Mouse (Mus musculus) liver, embryonic 14.5 days (tissue): ENCODE data around the gene Vps37d. TPM values are rescaled to one million over a fixed set of nuclear protein-coding genes. Genes with fewer than 3 reads are reported as not detected.

Experiments used
- ATAC-seq: fragments of 200-750 bp; cut with Nextera tagmentation; 2 replicates; pipeline ENCODE4 v1.8.0; 2017; ENCODE audit warnings: moderate number of reproducible peaks, mild to moderate bottlenecking, moderate library complexity; ENCODE audit not compliant: insufficient read depth
- DNase-seq, 3 experiments: peaks; one replicate each; pipeline ENCODE4 v3.0.0-alpha.2; 2012 to 2013; ENCODE audit warnings: low read depth in 3 of 3, low spot score in 3 of 3
- H3K27ac ChIP-seq: fragments of 300-500 bp; sonication (generic); 2 replicates; pipeline ENCODE4 v1.5.1; 2014; ENCODE audit warnings: moderate library complexity, mild to moderate bottlenecking, control low read depth, inconsistent platforms
- H3K27me3 ChIP-seq: fragments of 300-500 bp; sonication (generic); 2 replicates; pipeline ENCODE4 v1.6.1; 2014; ENCODE audit warnings: mild to moderate bottlenecking, low read length, moderate library complexity; ENCODE audit not compliant: control insufficient read depth, insufficient read depth
- H3K36me3 ChIP-seq: fragments of 300-500 bp; sonication (generic); replicated peaks from 2 replicates; pipeline ENCODE4 v1.6.1; 2014; ENCODE audit warnings: low read depth; ENCODE audit not compliant: control insufficient read depth, insufficient read depth
- H3K4me1 ChIP-seq, 2 experiments: fragments of 200-500 bp in 1 of 2; fragments of 300-500 bp in 1 of 2; sonication (generic) in 1 of 2; replicated peaks; 2 replicates each; pipeline ENCODE4 v1.6.1; 2012 to 2014; ENCODE audit warnings: antibody characterized with exemption in 1 of 2, inconsistent platforms in 1 of 2, low read length in 1 of 2; ENCODE audit not compliant: control insufficient read depth in 2 of 2, insufficient read depth in 2 of 2
- H3K4me2 ChIP-seq: fragments of 300-500 bp; sonication (generic); 2 replicates; pipeline ENCODE4 v1.6.1; 2014; ENCODE audit warnings: low read depth, mild to moderate bottlenecking, control low read depth, moderate library complexity
- H3K4me3 ChIP-seq, 2 experiments: fragments of 200-500 bp in 1 of 2; fragments of 300-500 bp in 1 of 2; sonication (generic) in 1 of 2; 2 replicates each; pipeline ENCODE4 v1.5.1; 2012 to 2014; ENCODE audit warnings: low read depth in 2 of 2, low read length in 2 of 2, mild to moderate bottlenecking in 2 of 2, control low read depth in 1 of 2, inconsistent platforms in 1 of 2, moderate library complexity in 1 of 2; ENCODE audit not compliant: insufficient read depth in 1 of 2
- H3K9ac ChIP-seq: fragments of 300-500 bp; sonication (generic); replicated peaks from 2 replicates; pipeline ENCODE4 v1.6.1; 2014; ENCODE audit warnings: mild to moderate bottlenecking, control low read depth, moderate library complexity
- H3K9me3 ChIP-seq: fragments of 300-500 bp; sonication (generic); 2 replicates; pipeline ENCODE4 v1.6.1; 2016; ENCODE audit warnings: low read length, mixed read lengths; ENCODE audit not compliant: control insufficient read depth
- CTCF ChIP-seq: IDR thresholded peaks from 2 replicates; pipeline ENCODE4 v1.5.1; 2016; ENCODE audit warnings: antibody characterized with exemption, low read depth, control low read depth
- EP300 ChIP-seq: IDR thresholded peaks from 2 replicates; pipeline ENCODE4 v1.6.1; 2016; ENCODE audit warnings: antibody characterized with exemption, low read depth
- WGBS: fragments of 180-500 bp; shearing (Covaris S2); extraction: QIAGEN DNeasy Blood & Tissue Kit; methylation state at CpG from one replicate; pipeline ENCODE4 v1.1.7; 2014; ENCODE audit not compliant: insufficient replicate concordance; 5-methylcytosine and 5-hydroxymethylcytosine counted together
- polyA plus RNA-seq, 2 experiments: library from polyadenylated mRNA; depleted of rRNA in 1 of 2; stranded (reverse) in 1 of 2; unstranded in 1 of 2; fragments of >200 nt; fragmentation: Nextera tagmentation in 1 of 2; extraction: Ambion mirVana in 1 of 2; gene quantifications; 2 replicates each; pipeline versions ENCODE4 v1.2.1 to v1.2.3; 2012 to 2014

Gene Vps37d
- polyA plus RNA-seq (2012; rRNA removed) (0.29 and 0.30 TPM in 2 replicates), polyA plus RNA-seq (2014; fragmentation: Nextera tagmentation; extraction: Ambion mirVana) (0.06 and 0.10 TPM in 2 replicates)

GRCm38 (mm10) chr5:135077564-135078481, at the start of gene Vps37d:
Vps37d (minus strand) TSS chr5:135078266.
- WGBS: 2% methylated on average over 72 of the region's 83 CpGs
- Histone ChIP-seq H3K4me3 (peak within 1 kb of the TSS; percentile 38 to 56), H3K9ac (peak within 1 kb of the TSS; percentile 56), H3K27me3 (no peaks in the 10 kb centered on the region), H3K9me3 (no peaks in the 10 kb centered on the region), H3K4me2 (peak within 1 kb of the TSS; percentile 73), H3K27ac (no peak within 1 kb of the TSS), H3K36me3 (no peaks in the 10 kb centered on the region), H3K4me1 (peaks cover 0 to 4% of the 10 kb centered on the region in 2 experiments; a peak in 1 of 4 replicates)
- TF ChIP-seq CTCF (peak; percentile 77), EP300 (no peak)
- ATAC-seq (peak; percentile 83), DNase-seq (peak; percentile 66 to 70 (median 68))

GRCm38 (mm10) chr5:135127669-135128068, 49.6 kb upstream of the Vps37d start:
- H3K9ac ChIP-seq: no peak overlapping the region
- no peak overlapping the region for H3K27ac ChIP-seq
- DNase-seq (no peak), ATAC-seq (no peak)
- H3K9me3 ChIP-seq: no peaks in the 10 kb centered on the region
- no peak overlapping the region for H3K4me3 ChIP-seq
- WGBS: 50% methylated on average over 6 of the region's 6 CpGs
- H3K4me1 ChIP-seq: no peaks in the 10 kb centered on the region
- no peak for TF ChIP-seq EP300
- TF ChIP-seq CTCF: no peak
- no peaks in the 10 kb centered on the region for H3K36me3 ChIP-seq
- H3K4me2 ChIP-seq: no peak overlapping the region
- H3K27me3 ChIP-seq: peaks cover 3% of the 10 kb centered on the region

- no peak for ATAC-seq
These were observed 48.1 kb upstream of the Vps37d start for GRCm38 (mm10) chr5:135126121-135126520.

GRCm38 (mm10) chr5:135120753-135121152, 42.7 kb upstream of the Vps37d start:
- no peaks in the 10 kb centered on the region; the same call in 1 of the 2 replicates for H3K27me3 ChIP-seq
- 43% methylated on average over 4 of the region's 4 CpGs for WGBS

More at GRCm38 (mm10) chr5:135126121-135126520, 48.1 kb upstream of the Vps37d start:
- Histone ChIP-seq H3K36me3 (no peaks in the 10 kb centered on the region), H3K4me2 (no peak overlapping the region), H3K4me1 (no peaks in the 10 kb centered on the region), H3K4me3 (no peak overlapping the region), H3K9ac (no peak overlapping the region), H3K27ac (no peak overlapping the region), H3K9me3 (no peaks in the 10 kb centered on the region), H3K27me3 (no peaks in the 10 kb centered on the region; the same call in 1 of the 2 replicates)
- 52% methylated on average over 6 of the region's 6 CpGs for WGBS
- TF ChIP-seq CTCF (no peak), EP300 (no peak)
- DNase-seq: no peak

GRCm38 (mm10) chr5:135118589-135119081, 40.6 kb upstream of the Vps37d start:
- H3K27me3 ChIP-seq: no peaks in the 10 kb centered on the region; the same call in 1 of the 2 replicates

More at GRCm38 (mm10) chr5:135120753-135121152, 42.7 kb upstream of the Vps37d start:
- H3K9me3 ChIP-seq: no peaks in the 10 kb centered on the region
- H3K9ac ChIP-seq: no peak overlapping the region
- no peak overlapping the region for H3K27ac ChIP-seq
- no peak overlapping the region for H3K4me3 ChIP-seq
- no peaks in the 10 kb centered on the region for H3K36me3 ChIP-seq
- DNase-seq (no peak), ATAC-seq (no peak)
- peaks cover 0 to 3% of the 10 kb centered on the region in 2 experiments; a peak in 1 of 4 replicates for H3K4me1 ChIP-seq
- no peak overlapping the region for H3K4me2 ChIP-seq
- TF ChIP-seq EP300 (no peak), CTCF (peak; percentile 32; the same call in 1 of the 2 replicates)

More at GRCm38 (mm10) chr5:135118589-135119081, 40.6 kb upstream of the Vps37d start:
- Histone ChIP-seq H3K4me2 (no peak overlapping the region), H3K4me3 (no peak overlapping the region), H3K36me3 (no peaks in the 10 kb centered on the region), H3K9ac (no peak overlapping the region), H3K9me3 (no peaks in the 10 kb centered on the region), H3K27ac (no peak overlapping the region), H3K4me1 (peaks cover 0 to 4% of the 10 kb centered on the region in 2 experiments; a peak in 1 of 4 replicates)
- TF ChIP-seq CTCF: peak; percentile 92
- TF ChIP-seq EP300: no peak
- ATAC-seq (peak; percentile 65), DNase-seq (peak in 2 of 3 experiments; percentile 39 to 42)
- WGBS: 11% methylated on average over 6 of the region's 6 CpGs
